Mouse (Mus musculus) MN1 (cell line): ENCODE data around the gene Iglon5.
A peak's percentile ranks its signal among the peaks of the same experiment; 100 is the strongest.

ENCODE experiments used
- DNase-seq: peaks from one replicate; pipeline ENCODE4 v3.0.0-alpha.2; 2016; ENCODE audit warnings: low spot score

Iglon5 gene

DNA sequence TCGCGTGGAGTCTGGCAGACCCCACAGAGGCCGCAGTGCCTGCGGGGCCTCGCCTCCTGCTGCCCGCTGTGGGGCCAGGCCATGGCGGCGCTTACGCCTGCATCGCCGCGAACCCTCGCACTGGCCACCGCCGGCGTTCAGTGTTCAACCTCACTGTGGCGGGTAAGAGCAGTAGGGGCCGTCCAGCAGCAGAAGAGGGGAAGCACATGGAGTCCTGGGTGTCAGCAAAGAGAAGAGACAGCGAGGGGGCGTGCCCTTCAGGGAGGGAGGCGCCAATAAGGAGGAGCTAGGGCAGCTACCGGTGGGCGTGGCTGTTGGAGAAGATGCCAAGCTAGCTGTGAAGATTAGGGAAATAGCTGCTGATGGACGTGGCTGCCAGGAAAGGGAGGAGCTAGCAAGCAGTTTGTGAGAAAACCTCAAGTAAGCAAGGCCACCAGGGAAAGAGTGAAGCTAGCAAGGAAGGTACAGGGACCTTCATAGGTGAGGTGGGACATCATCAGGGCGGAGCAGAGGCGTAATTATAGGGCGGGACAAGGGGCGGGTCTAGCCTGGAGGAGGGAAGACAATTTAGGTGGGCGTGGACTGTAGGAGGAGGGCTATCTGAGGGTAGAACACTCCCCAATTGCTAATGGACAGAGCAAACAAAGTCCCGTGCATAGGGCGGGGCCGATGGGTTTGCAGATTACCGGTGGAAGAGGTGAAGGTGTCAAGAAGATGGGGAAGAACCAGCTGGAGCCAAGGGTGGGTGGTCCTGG lies 24.4 kb downstream of the Iglon5 start:
- peak; percentile 89 for DNase-seq

DNA sequence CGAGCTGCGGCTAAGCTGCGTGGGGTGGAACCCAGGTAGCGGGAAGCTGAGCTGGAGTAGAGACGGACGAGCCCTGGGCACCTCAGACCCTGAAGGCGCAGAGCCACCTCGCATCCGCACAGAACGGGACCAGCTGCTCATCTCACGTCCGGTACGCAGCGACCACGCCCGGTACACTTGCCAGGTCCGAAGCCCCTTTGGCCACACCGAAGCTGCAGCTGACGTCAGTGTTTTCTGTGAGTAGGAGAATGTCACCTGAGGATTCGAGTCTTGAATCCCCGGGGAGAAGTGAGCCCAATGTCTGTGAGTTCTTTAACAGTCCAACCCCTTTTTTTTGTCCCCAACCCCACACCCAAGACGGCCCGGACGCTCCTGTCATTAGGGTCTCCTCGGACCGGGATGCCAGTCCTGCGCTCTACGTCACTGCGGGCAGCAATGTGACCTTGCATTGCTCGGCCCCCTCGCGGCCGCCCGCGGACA lies 25.0 kb downstream of the Iglon5 start:
- DNase-seq: peak; percentile 80

DNA sequence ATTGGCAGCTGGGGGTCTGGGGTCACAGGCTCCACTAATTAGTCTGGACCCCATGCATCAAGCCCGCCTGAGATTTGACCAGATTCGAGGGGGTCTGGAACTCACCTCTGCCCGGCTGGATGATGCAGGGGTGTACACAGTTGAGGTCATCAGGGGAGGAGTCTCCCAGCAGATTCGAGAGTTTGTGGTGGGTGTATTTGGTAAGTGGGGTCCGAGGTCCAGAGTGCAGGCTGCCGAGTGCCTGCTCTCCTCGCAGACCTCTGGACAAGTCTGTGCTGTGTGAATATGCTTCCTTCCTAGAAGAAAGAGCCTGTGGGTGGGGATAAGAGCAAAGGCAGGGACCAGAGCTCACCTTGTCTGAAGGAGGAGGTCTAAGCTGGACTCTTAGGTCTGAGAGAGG lies 25.9 kb downstream of the Iglon5 start:
- DNase-seq: no peak

DNA sequence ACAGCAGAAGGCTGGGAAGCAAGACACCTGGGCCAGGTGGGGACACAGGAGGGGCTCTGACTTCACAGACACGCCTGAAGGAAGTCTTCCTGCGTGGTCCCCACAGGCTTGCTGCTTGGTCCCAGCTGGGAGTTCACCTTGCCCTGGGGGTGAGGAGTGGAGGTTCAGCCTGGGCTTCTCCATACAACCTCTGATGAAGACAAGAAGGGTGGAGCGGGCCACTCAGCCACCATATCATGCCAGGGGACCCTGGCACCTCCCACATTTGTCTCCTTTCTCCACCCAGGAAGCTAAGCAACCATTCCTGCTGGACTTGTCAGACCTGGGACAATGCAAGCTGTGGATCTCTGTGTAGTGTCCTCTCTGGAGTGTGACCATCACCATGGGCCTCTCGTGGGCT lies 27.0 kb downstream of the Iglon5 start, which contains the start of gene Vsig10l:
Gene Vsig10l (plus strand): TSS at position 301 of the 400 bp plus-strand sequence.
- no peak for DNase-seq

DNA sequence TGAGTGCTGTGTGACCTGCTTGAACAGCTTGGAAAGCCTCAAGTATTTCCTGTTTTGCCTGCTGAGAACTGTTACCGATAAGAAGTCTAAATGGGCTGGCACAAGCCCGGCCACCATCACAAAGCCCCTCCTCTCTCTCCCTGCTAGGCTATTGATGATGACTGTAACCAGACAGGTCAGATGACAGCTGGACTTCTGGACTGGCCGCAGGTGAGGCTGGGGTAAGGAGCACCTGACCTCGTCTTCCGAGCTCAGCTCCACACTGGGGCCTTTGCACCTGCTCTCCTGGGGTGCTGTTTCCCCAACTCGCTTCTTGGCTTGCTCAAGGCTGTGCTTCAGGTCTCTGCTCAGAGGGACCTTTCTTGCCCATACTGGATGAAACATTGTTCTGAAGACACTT lies 35.5 kb downstream of the Iglon5 start:
- DNase-seq: no peak

DNA sequence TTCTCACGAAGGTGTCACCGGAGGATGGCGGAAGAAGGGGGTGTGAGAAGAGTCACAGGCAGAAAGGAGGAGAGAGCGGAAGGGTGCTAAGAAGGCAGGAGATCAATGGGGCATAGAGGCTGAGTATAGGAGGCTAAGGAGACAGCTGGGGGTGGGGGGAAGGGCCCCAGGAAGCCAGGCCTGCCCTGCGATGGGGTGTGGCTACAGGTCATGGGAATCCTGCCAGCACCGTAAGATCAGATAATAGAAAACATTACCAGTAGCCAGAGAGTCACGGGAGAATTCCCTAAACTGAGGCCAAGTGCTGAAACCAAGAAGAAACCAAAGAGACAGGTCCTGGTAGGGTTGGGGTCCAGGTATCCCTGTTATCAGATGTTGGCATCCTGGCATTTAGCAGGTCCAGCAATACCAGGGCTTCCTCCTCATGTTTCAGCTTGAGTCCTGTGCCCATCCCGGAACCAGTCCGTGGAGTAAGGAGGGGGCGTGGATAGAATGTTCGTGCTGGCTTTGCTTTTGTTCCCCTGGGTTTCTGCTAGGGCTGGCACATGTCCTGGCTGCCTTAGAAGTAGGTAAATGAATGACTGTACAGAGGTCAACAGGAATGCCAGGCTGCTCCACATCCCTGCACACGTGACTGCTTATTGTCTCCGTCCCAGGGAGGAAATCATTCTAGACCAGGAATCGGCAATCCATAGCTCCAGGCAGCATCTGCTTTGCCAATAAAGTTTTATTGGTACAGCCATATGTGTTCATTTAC lies 36.1 kb downstream of the Iglon5 start:
- peak; percentile 54 for DNase-seq

DNA sequence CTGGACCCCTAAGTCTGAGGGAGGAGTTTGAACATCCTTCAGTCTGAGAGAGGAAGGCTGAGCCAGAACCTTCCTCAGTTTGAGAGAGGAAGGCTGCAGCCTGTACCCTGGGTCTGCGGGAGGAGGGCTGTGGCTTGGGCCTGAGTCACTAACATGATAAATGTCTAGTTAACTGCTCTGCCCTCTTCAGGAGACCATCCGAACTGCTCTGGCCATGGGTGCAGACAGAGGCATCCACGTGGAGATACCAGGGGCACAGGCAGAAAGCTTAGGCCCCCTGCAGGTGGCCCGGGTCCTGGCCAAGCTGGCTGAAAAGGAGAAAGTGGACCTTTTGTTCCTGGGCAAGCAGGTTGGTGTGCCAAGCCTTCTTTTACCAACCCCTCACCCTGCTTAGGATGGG lies 37.3 kb downstream of the Iglon5 start:
- DNase-seq: peak; percentile 34

DNA sequence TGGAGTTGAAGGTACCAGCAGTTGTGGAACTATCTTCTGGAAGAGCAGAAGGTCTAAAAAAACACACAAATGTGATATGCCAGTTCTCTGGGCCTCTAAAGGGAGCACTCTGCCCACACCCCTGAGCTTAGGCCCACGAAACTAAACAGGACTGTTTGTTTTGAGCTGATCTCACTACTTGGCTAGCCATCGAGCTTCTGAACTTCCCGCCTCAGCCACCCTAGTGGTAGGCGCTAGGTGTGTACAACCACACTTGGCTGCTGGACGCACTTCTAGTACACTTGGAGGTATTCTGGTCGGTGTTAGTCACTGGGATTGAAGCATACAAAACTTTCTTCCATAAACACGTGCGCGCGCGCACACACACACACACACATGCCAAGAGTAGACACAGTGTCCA lies 38.1 kb downstream of the Iglon5 start:
- DNase-seq: no peak

DNA sequence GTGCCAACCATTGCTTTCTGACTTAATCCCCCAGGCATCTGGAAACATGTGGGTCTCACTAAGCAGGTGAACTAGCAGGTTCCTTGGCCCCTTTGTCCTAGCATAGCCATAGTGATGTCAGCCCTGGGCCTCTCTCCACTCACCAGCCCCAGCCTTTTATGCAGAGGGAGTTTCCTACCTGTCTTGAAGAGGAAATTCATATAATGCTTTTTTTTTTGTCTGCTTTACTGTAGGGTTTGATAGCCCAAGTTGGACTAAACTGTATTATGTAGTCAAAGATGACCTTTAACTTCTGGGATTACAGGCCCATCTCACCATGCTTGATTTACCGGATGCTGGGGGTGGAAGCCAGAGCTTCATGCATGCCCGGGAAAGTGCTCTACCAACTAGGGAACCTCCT lies 40.1 kb downstream of the Iglon5 start:
- DNase-seq: no peak

DNA sequence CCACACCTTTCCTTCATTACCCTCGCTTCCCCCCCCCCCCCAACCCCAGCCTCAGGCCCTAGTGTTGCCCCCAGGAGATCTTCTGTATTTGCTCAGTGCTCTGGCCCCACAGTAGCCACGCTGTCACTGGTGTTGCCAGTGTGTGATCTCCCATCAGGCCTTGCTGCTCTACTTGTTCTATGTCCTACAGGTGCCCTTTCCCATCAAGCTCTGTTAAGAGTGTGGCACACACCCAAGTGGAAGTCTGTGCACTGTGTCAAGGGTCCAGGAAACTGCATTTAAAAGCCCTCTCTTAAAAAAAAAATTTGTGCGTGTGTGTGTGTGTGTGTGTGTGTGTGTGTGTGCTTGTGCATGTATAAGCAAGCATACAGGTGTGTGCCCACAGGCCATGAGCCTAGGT lies 41.6 kb downstream of the Iglon5 start:
- DNase-seq: no peak

DNA sequence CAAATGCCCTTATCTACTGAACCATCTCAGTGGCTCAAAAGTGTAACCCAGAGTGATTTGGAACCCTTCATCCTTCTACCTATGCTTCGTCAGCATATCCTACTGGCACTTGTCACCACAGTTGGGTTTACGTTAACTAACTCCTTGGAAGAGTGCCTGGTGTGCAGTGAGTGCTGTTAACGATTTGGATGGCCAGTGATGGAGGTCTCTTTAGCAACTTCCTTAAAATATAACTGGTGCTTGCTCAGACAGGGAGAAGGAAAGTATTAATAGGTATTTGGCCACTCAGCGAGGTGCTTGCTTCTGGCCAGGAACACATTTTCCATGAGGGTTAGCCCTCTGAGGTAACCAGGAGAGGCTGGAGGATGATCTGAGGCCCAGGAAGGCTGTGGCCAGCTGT lies 42.1 kb downstream of the Iglon5 start:
- DNase-seq: no peak

DNA sequence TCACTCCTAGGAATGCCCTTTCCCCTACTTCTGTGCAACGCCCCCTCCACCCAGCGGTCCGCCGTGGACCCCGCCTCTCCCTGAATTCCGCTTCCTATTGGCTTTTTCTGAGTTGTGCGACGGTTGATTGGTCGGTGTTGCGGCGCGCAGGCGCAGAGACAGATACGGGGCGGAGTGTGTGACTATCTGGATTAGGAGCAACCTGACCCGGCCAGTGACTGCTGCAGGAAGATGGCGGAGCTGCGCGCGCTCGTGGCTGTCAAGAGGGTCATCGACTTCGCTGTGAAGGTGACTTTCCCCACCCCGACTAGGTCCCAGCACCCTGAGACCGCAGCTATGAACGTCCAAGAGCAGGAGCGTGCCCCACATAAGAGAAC lies 46.0 kb downstream of the Iglon5 start, which contains the start of the genes Etfb and Gm45233:
Gene Etfb (plus strand): TSS at position 167 of the 377 bp plus-strand sequence.
Gene Gm45233 (plus strand): TSS at position 212 of the 377 bp plus-strand sequence.
- peak; percentile 93 for DNase-seq

DNA sequence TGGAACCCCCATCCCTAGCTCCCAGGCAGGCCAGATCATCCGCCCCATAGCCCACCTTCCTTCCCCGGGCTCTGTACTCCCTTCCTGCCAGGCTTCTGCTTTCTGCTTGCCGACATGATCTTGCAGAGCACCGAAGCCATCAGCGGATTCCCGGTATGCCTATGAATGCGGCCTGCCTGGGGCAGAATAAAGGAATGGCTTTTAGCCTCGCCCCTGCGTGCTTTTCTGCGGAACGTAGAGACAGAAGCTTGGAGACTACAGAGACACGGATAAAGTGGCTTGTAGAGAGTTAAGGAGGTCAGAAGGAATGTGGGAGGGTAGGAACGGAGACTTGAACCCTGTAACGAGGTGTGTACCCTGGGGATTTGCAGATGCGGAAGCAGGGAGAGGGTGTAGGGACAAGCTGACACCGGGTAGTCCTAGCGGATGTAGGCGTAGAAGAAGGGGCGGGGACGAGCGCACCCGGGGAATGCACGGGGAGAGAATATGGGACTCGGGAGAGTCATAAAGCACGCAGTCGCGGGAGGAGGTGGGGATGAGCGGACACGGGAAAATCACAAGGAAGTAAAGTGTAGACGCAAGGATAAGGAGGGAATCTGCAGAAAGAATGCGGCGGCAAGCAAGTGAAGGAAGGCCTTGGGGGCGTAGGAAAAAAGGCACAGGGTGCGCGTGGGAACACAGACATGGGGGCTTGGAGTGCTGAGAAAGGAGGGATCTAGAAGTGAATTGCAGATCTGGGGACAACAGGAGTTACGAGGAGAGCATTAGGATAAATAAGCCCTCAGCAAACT lies 46.6 kb downstream of the Iglon5 start:
- DNase-seq: peak; percentile 59

DNA sequence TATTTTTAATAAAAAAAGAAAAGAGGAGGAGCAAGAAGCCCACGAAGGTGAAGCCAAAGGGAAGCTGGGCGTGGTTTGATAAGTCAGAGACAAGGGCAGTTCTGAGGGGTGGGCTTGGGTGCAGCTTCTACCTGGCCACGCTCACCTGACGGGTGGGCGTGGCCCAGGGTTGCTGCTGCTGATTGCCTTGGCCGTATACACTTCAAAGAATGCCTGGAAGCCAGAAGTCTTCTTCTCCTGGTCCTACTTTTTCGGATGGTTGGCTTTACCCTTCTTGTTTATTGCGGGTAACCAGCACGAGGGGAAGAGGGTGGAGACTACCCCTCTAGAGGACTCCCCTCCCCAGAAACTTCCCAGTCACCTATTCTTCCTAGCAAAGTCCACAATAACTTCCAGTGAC lies 47.2 kb downstream of the Iglon5 start:
- no peak for DNase-seq

DNA sequence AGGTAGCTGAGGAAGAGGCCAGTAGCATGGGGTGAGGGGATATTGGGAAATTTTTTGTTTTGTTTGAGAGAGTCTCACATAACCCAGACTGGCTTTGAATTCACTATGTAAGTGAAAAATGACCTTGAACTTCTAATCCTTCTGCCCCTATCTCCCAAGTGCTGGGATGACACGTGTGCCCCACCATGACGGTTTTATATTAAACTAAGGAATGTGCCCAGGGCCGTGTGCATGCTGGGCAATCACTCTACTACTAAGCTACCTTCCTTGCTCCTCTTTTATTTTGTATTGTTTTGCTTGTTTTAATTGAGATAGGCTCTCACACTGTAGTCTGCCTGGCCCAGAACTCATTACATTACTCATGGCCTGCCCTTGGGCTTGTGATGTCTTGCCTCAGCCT lies 48.8 kb downstream of the Iglon5 start:
- no peak for DNase-seq

DNA sequence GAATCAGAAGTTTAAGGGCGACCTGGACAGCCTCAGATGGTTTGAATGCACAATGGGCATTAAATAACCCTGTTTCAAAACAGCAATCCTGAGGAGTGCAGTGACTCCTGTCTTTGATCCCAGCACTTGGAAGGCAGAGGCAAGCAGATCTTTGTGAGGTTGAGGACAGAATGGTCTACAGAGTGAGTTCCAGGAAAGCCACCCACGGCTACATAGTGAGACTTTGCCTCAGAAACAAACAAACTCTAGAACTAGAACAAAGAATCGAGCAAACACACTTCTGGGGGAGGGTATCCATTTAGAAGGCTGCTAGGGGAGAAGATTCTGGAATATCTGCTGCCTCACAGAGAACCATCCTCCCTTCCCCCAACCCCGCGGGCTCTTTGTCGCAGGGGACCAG lies 49.4 kb downstream of the Iglon5 start, which contains the start of gene Cldnd2:
Gene Cldnd2 (plus strand): TSS at position 301 of the 400 bp plus-strand sequence.
- DNase-seq: no peak

DNA sequence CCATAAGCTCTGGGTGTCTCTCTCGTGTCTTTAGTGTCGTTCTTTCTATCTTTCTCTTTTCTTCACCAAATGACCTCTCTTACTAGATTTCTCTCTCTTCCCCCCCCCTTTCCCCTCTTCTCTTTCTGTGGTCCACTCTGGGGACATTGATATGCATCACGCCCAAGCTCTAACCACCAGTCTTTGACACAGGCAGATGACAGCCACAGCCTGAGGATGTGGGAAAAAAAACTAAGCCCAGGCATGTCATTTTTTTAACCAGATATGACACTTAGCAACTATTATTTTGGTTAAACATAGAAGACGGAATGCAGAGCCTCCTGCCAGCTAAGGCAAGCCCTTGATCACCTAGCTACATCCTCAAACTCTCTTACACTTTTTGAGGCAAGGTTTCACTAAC lies 51.3 kb downstream of the Iglon5 start:
- no peak for DNase-seq

DNA sequence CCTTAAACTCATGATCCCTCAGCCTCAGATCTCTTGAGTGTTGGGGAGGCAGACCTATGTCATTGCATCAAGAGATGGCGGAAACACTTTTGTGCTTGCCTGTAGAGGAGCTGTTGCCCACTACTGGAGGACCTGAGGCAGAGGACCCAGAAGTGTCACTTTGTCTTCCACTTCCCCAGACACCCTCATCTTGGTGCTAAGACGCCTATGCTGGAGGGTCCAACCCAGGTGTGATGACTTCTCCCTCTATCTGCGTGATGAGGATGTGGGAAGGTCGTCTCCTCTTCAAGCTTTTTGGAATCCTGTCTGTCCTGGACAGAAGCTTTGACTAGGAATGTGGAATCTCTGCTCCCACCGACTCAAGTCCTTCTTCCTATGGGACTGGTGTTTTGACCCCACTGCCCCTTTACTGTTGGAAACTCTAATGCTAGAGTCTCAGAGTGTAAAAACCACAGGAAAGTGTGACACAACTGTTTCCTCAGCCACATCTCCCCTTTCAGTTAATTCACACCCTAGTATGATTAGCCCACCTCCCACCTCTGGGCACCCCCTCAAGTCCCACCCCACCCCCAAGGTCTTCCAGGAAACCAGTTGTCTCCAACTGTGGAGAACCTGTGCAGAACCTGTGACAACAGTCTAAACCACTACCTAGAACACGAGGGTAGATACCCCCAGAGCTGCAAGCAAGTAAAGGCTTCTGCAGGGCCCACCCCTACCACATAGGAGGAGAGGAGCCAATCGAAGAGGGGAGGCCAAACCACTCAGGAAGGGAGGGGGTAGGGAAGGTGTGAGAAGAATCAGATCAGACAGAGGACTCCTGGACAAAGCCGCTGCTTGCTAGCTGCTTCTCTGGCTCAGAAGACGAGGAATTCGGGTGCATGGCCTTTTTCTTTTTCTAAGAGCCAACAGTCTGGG lies 53.3 kb downstream of the Iglon5 start, which contains the start of gene Nkg7:
Gene Nkg7 (plus strand): TSS at position 733 of the 915 bp plus-strand sequence.
- DNase-seq: no peak

DNA sequence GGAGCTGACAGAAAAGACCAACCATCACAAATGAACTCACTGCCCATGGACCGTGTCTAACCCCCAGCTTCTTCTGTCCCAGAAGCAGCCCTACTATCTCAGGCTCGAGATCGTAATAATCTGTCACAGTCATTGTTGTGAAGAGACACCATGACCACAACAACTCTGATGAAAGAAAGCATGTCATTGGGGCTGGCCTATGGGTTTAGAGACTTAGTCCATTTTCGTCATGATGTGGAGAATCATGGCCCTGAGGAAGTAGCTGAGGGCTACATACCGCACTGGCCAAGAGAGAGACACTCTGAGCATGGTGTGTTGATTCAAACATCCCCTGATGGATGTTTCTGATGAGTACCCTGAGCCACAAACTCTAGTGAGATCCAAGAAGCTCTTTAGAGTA lies 55.2 kb downstream of the Iglon5 start:
- DNase-seq: no peak

DNA sequence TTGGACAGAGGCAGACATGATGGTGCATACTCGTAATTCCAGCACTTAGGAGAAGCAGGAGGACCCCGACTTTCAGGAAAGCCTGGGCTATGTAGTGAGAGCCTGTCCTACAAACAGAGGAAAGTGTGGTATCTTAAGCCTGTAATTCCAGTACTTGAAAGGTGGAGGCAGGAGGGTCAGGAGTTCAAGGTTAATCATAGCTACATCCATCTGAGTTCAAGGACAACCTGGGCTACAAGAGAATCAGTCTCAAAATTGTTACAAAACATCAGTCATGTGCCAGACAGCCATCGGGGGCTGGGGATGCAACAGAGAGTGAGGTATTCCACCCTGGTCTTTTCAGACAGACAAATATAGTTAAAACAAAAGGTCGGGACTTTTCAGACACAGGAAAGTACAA lies 57.0 kb downstream of the Iglon5 start:
- no peak for DNase-seq

DNA sequence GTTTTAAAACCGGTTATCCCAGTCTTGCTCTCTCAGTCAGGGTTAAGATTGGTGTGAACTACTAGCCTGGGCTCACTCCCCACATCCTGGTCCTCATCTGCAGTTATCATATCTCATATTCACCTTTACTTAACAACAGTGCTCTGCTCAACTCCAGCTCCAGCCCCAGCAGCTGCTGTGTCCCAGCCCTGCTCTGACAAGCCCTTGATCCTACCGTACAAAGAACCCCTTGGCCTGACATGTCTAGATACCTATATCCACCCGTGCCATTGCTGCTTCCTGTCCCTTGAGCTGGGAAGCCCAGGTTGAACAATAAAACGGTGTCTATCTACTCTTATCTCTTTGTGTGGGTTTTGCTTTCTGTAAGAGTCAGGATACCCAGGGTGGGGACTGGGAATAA lies 60.4 kb downstream of the Iglon5 start:
- no peak for DNase-seq
